In genomic region chr7:142060185-142060930, GRCm38 (mm10) we compare ENCODE assay signal across 8 mouse cellular contexts. TPM values are rescaled to one million over a fixed set of nuclear protein-coding genes. Genes with fewer than 3 reads are reported as not detected.
DNase-seq lines count a peak whose midpoint lies in the region; ATAC-seq and TF ChIP-seq lines count a peak whose summit lies in the region.

No protein-coding gene starts in this region.

- peaks cover 46% of the 10 kb centered on the region for H3K4me1 ChIP-seq in heart, embryonic 15.5 days (replicated peaks)
- H3K4me1 ChIP-seq in liver, embryonic 16.5 days (ENCODE audit: control insufficient read depth, low read depth, low read length), result peaks cover 40% of the 10 kb centered on the region
- peaks cover 25% of the 10 kb centered on the region for H3K4me1 ChIP-seq in small intestine, adult 2 months (ENCODE audit: control insufficient read depth, insufficient read depth, insufficient read length, low read length)

- 0 out of 2 replicates have a peak, but pooled peaks cover 3% of the 10 kb centered on the region for H3K36me3 ChIP-seq in heart, embryonic 15.5 days
- peaks cover 3% of the 10 kb centered on the region; the same call in 1 of the 2 replicates for H3K36me3 ChIP-seq in liver, embryonic 16.5 days (ENCODE audit: control insufficient read depth, insufficient read depth)
- peaks cover under 1% of the 10 kb centered on the region; the same call in 1 of the 2 replicates for H3K36me3 ChIP-seq in small intestine, adult 2 months (ENCODE audit: control insufficient read depth, insufficient read depth, low read length)

- under 1% methylated on average over 65 of the region's 66 CpGs for WGBS in heart, embryonic 15.5 days
- WGBS in liver, embryonic 16.5 days (ENCODE audit: insufficient replicate concordance), result 1% methylated on average over 53 of the region's 66 CpGs
- WGBS in small intestine, adult 2 months, result 1% methylated on average over 55 of the region's 66 CpGs

- H3K9ac ChIP-seq in heart, embryonic 15.5 days, result peak overlapping the region; percentile 95
- peak overlapping the region; percentile 97 for H3K9ac ChIP-seq in liver, embryonic 16.5 days (ENCODE audit: low read depth, low read length)

- TF ChIP-seq POLR2A in small intestine, adult 2 months (IDR thresholded peaks at IDR 0.05; ENCODE audit: low read depth, low read length), result no peak

- no peak for TF ChIP-seq CTCF in small intestine, adult 2 months (IDR thresholded peaks at IDR 0.05; ENCODE audit: extremely low read depth, insufficient read length, insufficient replicate concordance, low read depth, low read length)

- peak overlapping the region; percentile 82 for H3K4me2 ChIP-seq in heart, embryonic 15.5 days
- H3K4me2 ChIP-seq in liver, embryonic 16.5 days (ENCODE audit: low read depth, low read length), result peak overlapping the region; percentile 93

- DNase-seq in adrenal gland, postnatal 36 days, result peak; percentile 30 to 41
- DNase-seq in adrenal gland, postnatal 10 days, result no peak
- peak; percentile 31 to 75 for DNase-seq in spleen, postnatal 4 days (ENCODE audit: low spot score in 2 of 2)
- no peak for DNase-seq in spleen, postnatal 14 days (ENCODE audit: low spot score in 2 of 2)
- DNase-seq in cerebellum, adult 9-11 months, result no peak

- ATAC-seq in heart, embryonic 15.5 days (replicated peaks; ENCODE audit: insufficient number of reproducible peaks, insufficient read depth, low FRiP score, low read depth), result peak; percentile 60; the same call in 1 of the 2 replicates
- peak; percentile 28 for ATAC-seq in liver, embryonic 16.5 days (ENCODE audit: low read depth)

- H3K27me3 ChIP-seq in heart, embryonic 15.5 days, result no peaks in the 10 kb centered on the region
- peaks cover 4% of the 10 kb centered on the region; the same call in 1 of the 2 replicates for H3K27me3 ChIP-seq in liver, embryonic 16.5 days (ENCODE audit: control insufficient read depth, insufficient read depth, low read depth, low read length)
- H3K27me3 ChIP-seq in small intestine, adult 2 months (ENCODE audit: control insufficient read depth, insufficient read depth, low read length), result no peaks in the 10 kb centered on the region

- H3K9me3 ChIP-seq in heart, embryonic 15.5 days (replicated peaks), result no peaks in the 10 kb centered on the region
- no peaks in the 10 kb centered on the region for H3K9me3 ChIP-seq in liver, embryonic 16.5 days (replicated peaks; ENCODE audit: control insufficient read depth, low read length)

- H3K27ac ChIP-seq in heart, embryonic 15.5 days, result peak overlapping the region; percentile 85
- H3K27ac ChIP-seq in liver, embryonic 16.5 days (ENCODE audit: low read length), result peak overlapping the region; percentile 91
- peak overlapping the region; percentile 3; the same call in 1 of the 2 replicates for H3K27ac ChIP-seq in small intestine, adult 2 months (ENCODE audit: insufficient read depth, low read depth, low read length)

- H3K4me3 ChIP-seq in heart, embryonic 15.5 days, result peak overlapping the region; percentile 95
- peak overlapping the region; percentile 90 for H3K4me3 ChIP-seq in liver, embryonic 16.5 days (ENCODE audit: low read depth, low read length)
- peak overlapping the region; percentile 89 for H3K4me3 ChIP-seq in small intestine, adult 2 months (ENCODE audit: low read depth, low read length)

RNA-seq across cellular contexts. Expression of gene Mob2, which starts 0.5 kb away (rescaled TPM):
- total RNA-seq in adrenal gland, postnatal 36 days (2021), result 10 to 100 TPM; 48.1 to 58.4 TPM
- 10 to 100 TPM; 46.8 to 47.4 TPM for total RNA-seq in adrenal gland, postnatal 10 days (2021)
- polyA plus RNA-seq in heart, embryonic 15.5 days (2015; fragmentation: Nextera tagmentation; extraction: Ambion mirVana), result 43.4 and 52.7 TPM in 2 replicates
- polyA plus RNA-seq in liver, embryonic 16.5 days (2015; fragmentation: Nextera tagmentation; extraction: Ambion mirVana), result 58.9 and 60.7 TPM in 2 replicates
- 26.1 and 31.8 TPM in 2 replicates for polyA plus RNA-seq in small intestine, adult 2 months (2012; rRNA removed)

RNA-seq across cellular contexts. Expression of gene Dusp8, which starts 35.3 kb away (rescaled TPM):
- total RNA-seq in adrenal gland, postnatal 36 days (2021), result 10 to 100 TPM in 1 of 2 experiments, 1 to 10 TPM in 1; 7.4 to 28.9 TPM
- total RNA-seq in adrenal gland, postnatal 10 days (2021), result 10 to 100 TPM in 1 of 2 experiments, 1 to 10 TPM in 1; 7.6 to 11.4 TPM
- polyA plus RNA-seq in heart, embryonic 15.5 days (2015; fragmentation: Nextera tagmentation; extraction: Ambion mirVana), result 11.5 and 12.2 TPM in 2 replicates
- polyA plus RNA-seq in liver, embryonic 16.5 days (2015; fragmentation: Nextera tagmentation; extraction: Ambion mirVana), result 2.8 TPM in 2 replicates
- polyA plus RNA-seq in small intestine, adult 2 months (2012; rRNA removed), result 8.9 and 13.4 TPM in 2 replicates

Comparison
In these comparisons a context has a peak if more than half of its experiments do, and no peak if none do; other contexts are left out.
1. DNase-seq: peak in adrenal gland, postnatal 36 days (2 of 2) and spleen, postnatal 4 days (2 of 2); none in adrenal gland, postnatal 10 days (single experiment), spleen, postnatal 14 days (0 of 2) and cerebellum, adult 9-11 months (single experiment).
2. H3K27ac ChIP-seq: peak in every context shown above with its lines; median percentile 91 in liver, embryonic 16.5 days; 85 in heart, embryonic 15.5 days; 3 in small intestine, adult 2 months.
3. Peak in every context shown above with its lines, with median percentiles within 50 percentile points of each other: H3K4me3 ChIP-seq.